Mouse (Mus musculus) fat pad, adult 2 months (tissue): ENCODE data around the gene Lgr4.
"Not testable (repeated sequence)": the region's sequence is repeated elsewhere in the genome, so short reads cannot be mapped to it uniquely, and the experiment has no call there.

Source experiments
- DNase-seq: peaks from one replicate; pipeline ENCODE4 v3.0.0-alpha.2; 2011; ENCODE audit warnings: low read depth, low spot score; ENCODE audit errors: extremely low read depth

The Lgr4 gene

DNA sequence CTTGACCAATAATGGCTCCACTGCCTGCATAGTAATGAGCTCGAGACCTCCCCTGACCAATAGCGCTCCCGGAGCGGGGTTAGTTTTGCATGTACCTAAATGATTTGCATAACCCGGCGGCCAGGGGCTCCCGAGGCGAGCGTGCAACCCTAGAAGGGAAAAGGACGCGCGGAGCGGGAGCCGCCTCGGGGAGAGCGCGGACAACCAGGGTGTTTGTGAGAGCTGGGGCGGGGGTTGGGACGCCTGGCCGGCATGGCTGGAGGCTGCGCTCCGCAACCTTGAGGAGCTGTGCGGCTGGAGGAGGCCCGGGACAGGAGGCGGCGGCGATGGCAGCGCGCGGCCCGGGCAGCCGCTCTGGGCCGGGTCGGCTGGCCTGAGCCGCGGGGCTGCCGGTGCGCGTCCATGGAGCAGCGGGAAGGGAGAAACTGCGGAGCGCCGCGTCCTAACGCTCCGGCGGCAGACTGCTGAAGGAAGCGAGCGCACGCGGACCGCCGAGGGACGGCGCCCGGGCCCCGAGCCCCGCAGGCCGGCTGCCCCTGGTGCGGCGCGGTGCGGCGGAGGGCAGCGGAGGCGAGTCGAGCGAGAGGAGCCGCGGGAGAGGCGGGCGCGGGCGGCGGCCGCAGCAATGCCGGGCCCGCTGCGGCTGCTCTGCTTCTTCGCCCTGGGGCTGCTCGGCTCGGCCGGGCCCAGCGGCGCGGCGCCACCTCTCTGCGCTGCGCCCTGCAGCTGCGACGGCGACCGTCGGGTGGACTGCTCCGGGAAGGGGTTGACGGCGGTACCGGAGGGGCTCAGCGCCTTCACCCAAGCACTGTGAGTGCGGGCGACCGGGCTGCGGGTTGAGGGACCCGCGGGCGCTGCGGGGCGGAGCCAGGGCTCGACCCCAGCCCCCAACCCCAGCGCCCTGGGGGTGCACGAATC lies at the start of gene Lgr4:
Gene Lgr4 (plus strand): TSS at position 152 of the 918 bp plus-strand sequence.
- DNase-seq: peak; percentile 95

DNA sequence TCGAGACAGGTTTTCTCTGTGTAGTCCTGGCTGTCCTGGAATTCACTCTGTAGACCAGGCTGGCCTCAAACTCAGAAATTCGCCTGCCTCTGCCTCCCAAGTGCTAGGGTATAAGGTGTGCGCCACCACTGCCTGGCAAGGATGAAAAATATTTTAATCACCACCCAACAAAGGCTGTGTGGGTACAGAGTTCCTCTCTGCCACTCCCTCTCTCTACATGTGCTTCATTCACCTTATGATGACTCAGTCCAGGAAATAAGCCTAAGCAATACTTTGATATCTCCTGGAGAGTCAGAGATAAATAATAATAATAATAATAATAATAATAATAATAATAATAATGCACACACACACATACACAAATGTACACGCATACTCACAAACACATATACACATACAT lies 38.0 kb upstream of the Lgr4 start:
- not testable (repeated sequence) for DNase-seq

DNA sequence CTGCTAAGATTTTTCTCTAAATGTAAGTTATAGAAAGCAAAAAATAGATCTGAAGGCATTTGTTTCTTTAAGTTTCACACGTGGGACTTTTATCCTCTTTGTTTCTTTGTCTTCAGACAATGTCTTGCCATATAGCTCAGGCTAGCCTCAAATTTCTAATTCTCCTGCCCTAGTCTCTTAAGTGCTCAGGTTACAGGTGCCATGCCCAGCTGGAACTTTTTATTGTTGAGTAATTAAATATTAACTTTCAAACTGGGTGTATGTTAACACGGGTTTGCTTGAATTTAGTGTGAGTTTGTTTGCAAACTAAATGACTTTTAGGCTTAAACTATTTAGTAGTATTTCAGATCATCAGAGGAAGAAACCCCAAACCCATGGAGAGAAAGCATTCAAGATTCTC lies 36.3 kb upstream of the Lgr4 start:
- no peak for DNase-seq

DNA sequence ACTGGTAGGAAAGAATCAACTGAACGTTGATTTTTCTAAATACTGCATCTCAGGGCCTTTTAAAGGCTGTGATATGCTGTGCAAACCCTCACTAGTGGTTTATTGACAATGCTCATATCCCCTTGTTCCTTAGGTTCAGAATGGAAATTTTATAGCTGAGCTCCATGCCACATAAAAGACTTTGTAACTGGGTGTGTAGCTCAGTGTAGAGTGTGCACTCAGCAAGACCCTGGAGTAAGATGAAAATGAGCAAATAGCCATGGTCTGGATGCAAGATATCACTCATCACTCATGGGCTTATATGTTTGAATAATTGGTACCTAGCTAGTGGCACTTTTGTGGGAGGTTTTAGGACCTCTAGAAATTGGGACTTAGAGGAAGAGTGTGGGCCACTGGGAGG lies 35.8 kb upstream of the Lgr4 start:
- no peak for DNase-seq

DNA sequence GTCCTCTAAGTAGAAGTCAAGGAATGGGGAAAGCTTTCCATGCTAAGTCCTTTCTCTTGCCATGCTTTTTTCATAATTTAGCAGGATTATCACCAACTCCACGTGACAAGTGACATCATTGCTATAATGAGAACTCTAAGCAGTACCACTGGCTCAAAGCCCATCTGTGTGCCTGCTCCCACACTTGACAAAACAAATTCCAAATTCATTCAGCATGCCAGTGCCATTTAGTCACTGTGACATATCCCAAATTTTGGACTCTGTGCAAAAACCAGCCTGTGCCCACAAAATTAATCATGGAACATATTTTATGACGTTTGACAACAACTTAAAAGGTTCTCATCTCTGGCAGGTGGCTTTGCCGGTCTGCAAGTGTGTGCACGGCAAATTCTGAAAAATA lies 33.3 kb upstream of the Lgr4 start:
- DNase-seq: peak; percentile 42

DNA sequence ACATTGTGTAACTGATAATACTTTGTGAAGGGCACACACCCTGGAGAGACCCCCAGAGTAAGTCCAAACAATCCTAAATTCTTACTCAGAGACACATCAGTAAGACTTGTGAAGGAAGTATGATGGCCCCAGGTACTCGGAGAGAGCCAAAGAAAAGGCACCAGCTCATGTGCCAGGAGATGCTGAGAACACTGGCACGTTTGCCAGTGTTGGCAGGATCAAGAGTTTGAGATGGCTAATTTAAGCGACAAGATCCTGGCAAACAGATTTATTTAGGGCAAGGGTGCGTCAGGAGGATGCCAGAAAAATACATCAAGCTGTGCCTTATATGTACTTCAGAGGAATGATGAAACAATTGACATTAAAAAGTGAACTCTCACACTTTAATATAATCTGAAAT lies 32.9 kb upstream of the Lgr4 start:
- DNase-seq: peak; percentile 55

DNA sequence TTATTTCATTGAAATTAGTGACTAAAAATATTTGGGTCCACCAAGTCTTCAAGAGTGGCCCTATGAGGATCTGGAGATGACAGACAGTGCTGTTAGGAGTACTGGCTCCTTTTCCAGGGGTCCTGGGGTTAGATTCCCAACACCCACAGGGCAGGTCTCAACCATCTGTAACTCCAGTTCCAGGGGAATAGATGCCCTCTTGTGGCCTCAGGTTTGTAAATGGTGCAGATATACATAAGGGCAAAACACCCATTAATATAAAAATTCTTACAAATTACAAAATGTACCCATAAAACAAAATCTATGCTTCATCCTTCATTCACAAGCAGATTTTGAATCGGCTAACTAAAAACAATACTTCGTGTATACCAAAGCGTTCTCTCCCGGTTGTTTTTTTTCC lies 27.4 kb upstream of the Lgr4 start:
- DNase-seq: no peak

- DNase-seq: no peak
Measured at GRCm38 (mm10) chr2:109890597-109890996, 26.9 kb upstream of the Lgr4 start, which contains the start of gene Lin7c. Gene Lin7c, plus strand, starts transcription at chr2:109890853.

DNA sequence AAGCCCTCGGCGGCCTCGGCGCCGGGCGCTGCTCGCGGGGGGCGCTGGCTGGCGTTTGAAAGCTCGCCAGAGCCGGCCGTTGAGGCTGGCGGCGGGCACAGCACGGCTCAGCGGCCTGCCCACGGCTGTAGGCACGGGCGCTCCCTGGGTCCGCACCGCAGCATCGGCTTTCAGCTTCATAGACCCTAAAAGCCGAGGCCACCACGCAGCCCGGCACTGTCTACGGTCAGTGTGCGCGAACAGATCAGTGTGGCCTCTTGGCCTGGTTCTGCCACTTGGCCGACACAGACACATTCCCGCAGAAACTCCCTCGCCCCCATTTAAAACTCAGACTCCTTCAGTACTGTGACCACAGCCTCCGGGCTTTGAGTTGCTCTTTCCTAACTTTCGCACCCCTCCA lies 26.4 kb upstream of the Lgr4 start:
- DNase-seq: no peak

GRCm38 (mm10) chr2:109891471-109891870 lies 26.0 kb upstream of the Lgr4 start:
- no peak for DNase-seq

GRCm38 (mm10) chr2:109896311-109896710 lies 21.1 kb upstream of the Lgr4 start:
- no peak for DNase-seq

DNA sequence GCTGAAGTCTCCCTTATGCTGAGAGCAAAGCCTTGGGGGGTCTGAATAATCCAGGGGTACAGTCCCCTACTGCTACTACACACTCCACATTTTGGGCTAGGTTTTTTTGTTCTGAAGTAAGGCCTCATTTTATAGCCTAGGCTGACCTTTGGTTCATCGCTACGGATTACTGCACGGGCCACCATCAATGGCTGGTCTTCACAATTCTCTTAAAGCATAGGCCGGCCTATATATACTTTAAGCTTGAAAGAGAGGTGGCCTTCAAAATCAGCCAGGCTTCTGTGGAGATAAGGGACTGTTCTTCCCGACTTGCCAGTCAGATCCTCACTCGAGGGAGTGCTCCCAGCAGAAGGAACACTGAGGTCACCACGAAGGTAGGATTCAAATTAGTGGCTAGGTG lies 14.6 kb upstream of the Lgr4 start:
- DNase-seq: no peak

GRCm38 (mm10) chr2:109904171-109904821 lies 13.2 kb upstream of the Lgr4 start:
- no peak for DNase-seq

DNA sequence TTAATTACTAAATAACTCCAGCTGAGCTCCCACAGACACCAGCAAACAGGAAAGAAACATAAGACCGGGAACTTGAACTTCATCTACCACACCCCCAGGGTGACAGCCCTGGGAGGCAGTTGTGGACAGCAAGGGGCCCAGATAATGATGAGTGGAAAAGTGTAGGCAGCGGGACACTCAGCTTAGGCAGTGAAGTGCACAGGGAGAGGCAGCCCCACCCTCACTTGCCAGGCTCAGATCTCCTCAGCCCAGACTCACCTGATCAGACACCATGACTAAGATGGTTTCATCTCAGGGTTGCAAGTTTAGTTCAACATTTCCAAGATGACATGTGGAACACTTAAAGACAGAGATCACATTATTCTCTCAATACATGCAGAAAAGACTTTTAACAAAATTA lies 8.3 kb upstream of the Lgr4 start:
- DNase-seq: no peak

DNA sequence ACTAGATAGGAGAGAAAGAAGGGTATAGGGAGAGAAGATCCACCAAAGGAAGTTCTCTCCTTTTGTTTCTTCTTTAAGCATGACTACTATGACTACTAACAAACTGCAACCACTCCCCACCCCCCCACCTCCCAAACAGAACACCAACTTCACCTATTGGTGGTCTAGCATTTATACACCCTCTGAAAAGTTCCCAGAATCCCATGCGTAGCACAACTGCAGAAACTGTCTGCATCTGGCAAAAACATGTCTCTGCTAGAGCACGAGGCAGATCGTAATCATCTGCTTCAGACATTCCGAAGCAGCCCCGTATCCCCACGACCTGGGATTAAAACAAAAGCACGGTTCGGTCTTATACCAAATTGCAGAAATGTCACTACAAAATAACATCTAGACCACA lies 5.2 kb upstream of the Lgr4 start:
- DNase-seq: no peak

DNA sequence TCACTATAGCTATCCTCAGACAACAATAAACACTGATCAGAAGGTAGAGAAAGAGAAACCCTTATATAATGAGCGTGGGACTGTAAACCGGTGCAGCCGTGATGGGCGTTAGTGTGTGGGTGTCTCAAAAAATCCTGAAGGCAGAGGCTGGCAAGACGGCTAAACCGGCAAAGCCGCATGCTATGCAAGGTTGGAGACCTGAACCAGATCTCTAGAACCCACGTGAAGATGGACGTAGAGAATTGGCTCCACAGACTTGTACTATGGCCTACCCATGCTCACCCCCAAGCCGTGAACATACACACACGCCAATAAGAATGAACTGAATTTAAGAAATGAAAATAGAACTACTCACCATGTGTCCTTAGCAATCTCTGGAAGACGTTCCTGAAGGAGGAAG lies 4.7 kb upstream of the Lgr4 start:
- no peak for DNase-seq

- no peak for DNase-seq
Measured at GRCm38 (mm10) chr2:109913241-109913640, 4.2 kb upstream of the Lgr4 start.

DNA sequence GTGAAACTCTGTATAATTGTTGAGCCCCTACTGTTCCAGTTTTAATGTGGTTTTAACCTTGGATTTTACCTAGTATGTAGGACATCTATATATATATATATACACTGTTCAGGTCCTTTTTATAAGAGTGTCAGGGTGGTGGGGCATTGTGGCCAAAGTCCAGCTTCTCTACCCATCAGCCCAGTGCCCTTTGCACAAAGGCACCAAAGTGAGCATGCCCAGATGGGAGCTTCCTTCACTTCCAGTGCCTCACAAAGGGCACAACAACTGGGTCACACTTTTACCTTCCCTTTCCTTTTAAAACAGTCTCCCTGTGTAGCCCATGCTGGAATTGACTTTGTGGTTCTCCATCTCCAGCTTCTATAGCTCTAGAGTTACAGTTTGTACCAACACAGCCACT lies 2.8 kb upstream of the Lgr4 start:
- no peak for DNase-seq

DNA sequence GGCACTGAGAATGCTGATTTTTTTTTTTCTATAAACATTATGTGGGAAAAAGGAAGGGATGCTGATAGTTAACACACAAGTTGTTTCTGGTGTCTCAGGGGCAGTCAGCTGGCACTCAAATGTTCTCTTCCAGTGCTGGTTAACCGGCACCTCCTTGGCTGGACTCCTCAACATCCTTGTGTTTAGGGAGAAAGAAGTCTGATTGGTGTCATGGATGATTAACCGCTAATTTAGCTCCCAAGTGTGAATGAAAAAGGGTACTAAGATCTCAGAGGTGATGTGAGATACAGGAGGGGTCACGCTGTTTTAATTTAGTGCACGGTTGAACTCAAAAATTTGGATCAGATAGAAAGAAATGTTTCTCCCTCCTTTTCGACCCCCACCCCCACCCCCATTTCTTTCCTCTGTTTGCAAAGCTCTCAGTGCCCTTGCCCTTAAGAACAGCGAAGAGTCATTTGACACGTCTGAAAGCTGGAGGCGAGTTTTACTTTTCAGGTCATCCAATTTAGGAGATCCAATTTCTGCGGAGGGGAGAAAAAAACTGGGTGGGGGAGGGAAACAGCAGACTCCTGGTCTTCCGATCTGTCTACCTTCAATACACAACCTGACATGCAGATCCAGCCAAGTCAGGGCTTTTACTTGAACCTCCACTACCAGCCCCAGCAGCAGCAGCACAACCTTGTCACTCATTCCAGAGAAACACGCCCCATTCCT lies 508 bp upstream of the Lgr4 start:
- DNase-seq: no peak

DNA sequence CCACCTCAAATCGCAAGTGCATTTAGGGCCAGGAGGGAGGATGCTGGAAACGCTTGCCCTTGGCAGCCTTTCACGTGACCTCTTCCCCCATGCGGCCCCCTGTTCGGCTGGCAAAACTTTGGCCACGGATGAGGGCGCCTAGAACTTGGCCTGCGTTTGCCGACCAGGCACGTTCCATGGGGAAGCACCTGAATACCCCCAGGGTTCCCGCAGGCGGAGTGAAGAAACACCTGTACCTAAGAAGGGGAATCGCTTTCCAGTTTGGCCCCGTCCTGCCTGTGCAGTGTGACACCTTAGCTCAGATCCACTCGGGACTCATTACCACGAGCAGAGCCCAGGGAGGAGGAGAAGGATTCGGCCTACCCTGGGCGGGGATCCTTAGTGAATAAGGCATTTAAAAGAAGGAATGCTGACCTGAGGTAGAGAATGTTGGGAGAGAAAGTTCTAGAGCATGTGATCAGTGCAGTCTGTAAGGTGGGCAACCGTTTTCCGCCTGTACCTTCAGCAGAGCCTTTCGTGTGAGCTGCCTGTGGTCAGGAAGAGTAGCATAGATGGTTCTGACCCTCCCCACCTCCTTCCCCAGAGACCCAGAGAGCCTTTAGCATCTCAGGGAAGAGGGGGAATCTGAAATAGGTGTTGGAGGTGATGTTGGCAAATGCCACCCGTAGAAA lies 1.3 kb downstream of the Lgr4 start:
- no peak for DNase-seq

- DNase-seq: no peak
Measured at GRCm38 (mm10) chr2:109920471-109920870, 3.0 kb downstream of the Lgr4 start.
